Comparison of ENCODE assay signal across 8 mouse cellular contexts in genomic region chr3:95893606-95894316, GRCm38 (mm10). TPM values are rescaled to one million over a fixed set of nuclear protein-coding genes. Genes with fewer than 3 reads are reported as not detected.
DNase-seq lines count a peak whose midpoint lies in the region; ATAC-seq lines count a peak whose summit lies in the region.
"Not testable (repeated sequence)": the region's sequence is repeated elsewhere in the genome, so short reads cannot be mapped to it uniquely, and the experiment has no call there.

Gene Aph1a, plus strand, starts transcription at chr3:95893969.

- H3K4me2 ChIP-seq in intestine, embryonic 14.5 days (ENCODE audit: low read length), result peak within 1 kb of the TSS; percentile 77

- peak; percentile 98 for DNase-seq in adipocyte (ENCODE audit: low spot score)
- peak; percentile 97 for DNase-seq in embryo, embryonic 10 days (ENCODE audit: low spot score)
- DNase-seq in gastrocnemius, postnatal 14 days, result peak; percentile 97
- DNase-seq in intestine, embryonic 14.5 days (ENCODE audit: low spot score), result peak; percentile 91
- DNase-seq in left cerebral cortex, postnatal 14 days (ENCODE audit: low spot score in 2 of 2), result peak; percentile 95 to 97
- DNase-seq in mesoderm, embryonic 11.5 days (ENCODE audit: low read depth, low spot score), result peak; percentile 97
- peak; percentile 97 for DNase-seq in right cerebral cortex, postnatal 36 days (ENCODE audit: low spot score in 2 of 2)
- DNase-seq in yolk sac, embryonic 10.5 days (ENCODE audit: low spot score), result peak; percentile 98

- H3K9me3 ChIP-seq in intestine, embryonic 14.5 days (ENCODE audit: control insufficient read depth, low read length), result not testable (repeated sequence)

- H3K9ac ChIP-seq in intestine, embryonic 14.5 days (ENCODE audit: low read length), result peak within 1 kb of the TSS; percentile 72

- H3K36me3 ChIP-seq in intestine, embryonic 14.5 days (ENCODE audit: control insufficient read depth, insufficient read depth, low read length), result peaks cover 10% of the 10 kb centered on the region; the same call in 1 of the 2 replicates

- intact Hi-C loops in gastrocnemius, postnatal 14 days (cut with DNase I; ENCODE audit: low total_unique reads); left cerebral cortex, postnatal 14 days (cut with DNase I): not testable (repeated sequence)

- peak within 1 kb of the TSS; percentile 84 for H3K27ac ChIP-seq in intestine, embryonic 14.5 days (ENCODE audit: low read depth)

- not testable (repeated sequence) for H3K27me3 ChIP-seq in intestine, embryonic 14.5 days (replicated peaks; ENCODE audit: control insufficient read depth, insufficient read depth, low read length)

- peak; percentile 96 for ATAC-seq in intestine, embryonic 14.5 days (replicated peaks; ENCODE audit: low FRiP score, low TSS enrichment, low read depth)

- H3K4me1 ChIP-seq in intestine, embryonic 14.5 days (replicated peaks; ENCODE audit: control insufficient read depth, insufficient read depth, low read length), result peaks cover 26% of the 10 kb centered on the region

- WGBS in intestine, embryonic 14.5 days, result 0% methylated on average over 19 of the region's 43 CpGs

- H3K4me3 ChIP-seq in intestine, embryonic 14.5 days (ENCODE audit: low read depth, low read length), result peak within 1 kb of the TSS; percentile 61

RNA-seq across cellular contexts. Expression of gene Aph1a, which starts in this region (rescaled TPM):
- total RNA-seq in gastrocnemius, postnatal 14 days (2021), result 10 to 100 TPM; 53.0 to 56.6 TPM
- polyA plus RNA-seq in intestine, embryonic 14.5 days (2014; fragmentation: Nextera tagmentation; extraction: Ambion mirVana), result 40.4 and 44.1 TPM in 2 replicates
- 10 to 100 TPM; 72.2 to 79.0 TPM for total RNA-seq in left cerebral cortex, postnatal 14 days (2021)

Comparison
In these comparisons a context has a peak if more than half of its experiments do, and no peak if none do; other contexts are left out.
1. Peak in every context shown above with its lines: DNase-seq, ATAC-seq, H3K4me3 ChIP-seq and H3K27ac ChIP-seq.